Mouse (Mus musculus) liver, embryonic 11.5 days (tissue): ENCODE data around the gene As3mt. TPM values are rescaled to one million over a fixed set of nuclear protein-coding genes. Genes with fewer than 3 reads are reported as not detected.
"Not testable (repeated sequence)": the region's sequence is repeated elsewhere in the genome, so short reads cannot be mapped to it uniquely, and the experiment has no call there.

Experiments
- ATAC-seq: fragments of 200-750 bp; cut with Nextera tagmentation; replicated peaks from 2 replicates; pipeline ENCODE4 v1.8.0; 2017; ENCODE audit warnings: moderate number of reproducible peaks, mild to moderate bottlenecking, moderate TSS enrichment, moderate library complexity; ENCODE audit not compliant: low FRiP score
- DNase-seq: peaks from one replicate; pipeline ENCODE4 v3.0.0-alpha.2; 2017; ENCODE audit warnings: low spot score
- H3K27ac ChIP-seq: fragments of 300-500 bp; sonication (generic); 2 replicates; pipeline ENCODE4 v1.5.1; 2014; ENCODE audit warnings: mild to moderate bottlenecking, low read depth, low read length, control low read depth
- H3K27me3 ChIP-seq: fragments of 300-500 bp; sonication (generic); replicated peaks from 2 replicates; pipeline ENCODE4 v1.6.1; 2014; ENCODE audit warnings: low read length, mixed read lengths; ENCODE audit not compliant: control insufficient read depth, insufficient read depth
- H3K36me3 ChIP-seq: fragments of 300-500 bp; sonication (generic); 2 replicates; pipeline ENCODE4 v1.6.1; 2014; ENCODE audit warnings: mild to moderate bottlenecking, low read length, moderate library complexity, mixed read lengths; ENCODE audit not compliant: control insufficient read depth, insufficient read depth
- H3K4me1 ChIP-seq: fragments of 300-500 bp; sonication (generic); replicated peaks from 2 replicates; pipeline ENCODE4 v1.6.1; 2014; ENCODE audit warnings: low read length, mixed read lengths; ENCODE audit not compliant: control insufficient read depth, insufficient read depth
- H3K4me2 ChIP-seq: fragments of 300-500 bp; sonication (generic); 2 replicates; pipeline ENCODE4 v1.6.1; 2014; ENCODE audit warnings: mild to moderate bottlenecking, control low read depth, moderate library complexity
- H3K4me3 ChIP-seq: fragments of 300-500 bp; sonication (generic); 2 replicates; pipeline ENCODE4 v1.5.1; 2014; ENCODE audit warnings: low read depth, low read length, control low read depth
- H3K9ac ChIP-seq: fragments of 300-500 bp; sonication (generic); 2 replicates; pipeline ENCODE4 v1.6.1; 2014; ENCODE audit warnings: low read depth, low read length, control low read depth
- H3K9me3 ChIP-seq: fragments of 300-500 bp; sonication (generic); 2 replicates; pipeline ENCODE4 v1.6.1; 2016; ENCODE audit warnings: low read length, inconsistent platforms, mixed read lengths; ENCODE audit not compliant: control insufficient read depth
- WGBS: fragments of 180-500 bp; shearing (Covaris S2); extraction: QIAGEN DNeasy Blood & Tissue Kit; methylation state at CpG from one replicate; pipeline ENCODE4 v1.1.7; 2014; 5-methylcytosine and 5-hydroxymethylcytosine counted together
- polyA plus RNA-seq: library from polyadenylated mRNA; unstranded; fragments of >200 nt; fragmentation: Nextera tagmentation; extraction: Ambion mirVana; gene quantifications from 2 replicates; pipeline ENCODE4 v1.2.1, GENCODE M21; 2014

As3mt gene
- polyA plus RNA-seq, 1 experiment from 2014 or later: 26.0 TPM

GRCm38 (mm10) chr19:46731351-46731750 is 24.1 kb downstream of the As3mt start:
- peaks cover 16% of the 10 kb centered on the region for H3K4me1 ChIP-seq
- WGBS: 83% methylated on average over 10 of the region's 10 CpGs
- DNase-seq: no peak
- no peaks in the 10 kb centered on the region for H3K9me3 ChIP-seq
- no peak overlapping the region for H3K4me3 ChIP-seq
- no peak for ATAC-seq
- no peaks in the 10 kb centered on the region for H3K36me3 ChIP-seq
- H3K27ac ChIP-seq: no peak overlapping the region
- no peak overlapping the region for H3K9ac ChIP-seq
- H3K27me3 ChIP-seq: no peaks in the 10 kb centered on the region
- no peak overlapping the region for H3K4me2 ChIP-seq

- WGBS: 90% methylated on average over 5 of the region's 5 CpGs
Observed at GRCm38 (mm10) chr19:46732673-46733072, 25.4 kb downstream of the As3mt start.

GRCm38 (mm10) chr19:46733626-46734025 is 26.4 kb downstream of the As3mt start:
- no peak overlapping the region for H3K9ac ChIP-seq
- no peak overlapping the region for H3K4me3 ChIP-seq
- no peak overlapping the region for H3K4me2 ChIP-seq
- no peaks in the 10 kb centered on the region for H3K4me1 ChIP-seq
- H3K27ac ChIP-seq: no peak overlapping the region
- no peaks in the 10 kb centered on the region for H3K9me3 ChIP-seq
- peaks cover 3% of the 10 kb centered on the region; the same call in 1 of the 2 replicates for H3K36me3 ChIP-seq
- ATAC-seq (no peak), DNase-seq (no peak)
- H3K27me3 ChIP-seq: no peaks in the 10 kb centered on the region
- 86% methylated on average over 7 of the region's 7 CpGs for WGBS

More at GRCm38 (mm10) chr19:46732673-46733072, 25.4 kb downstream of the As3mt start:
- not testable (repeated sequence) for H3K9me3 ChIP-seq, DNase-seq, H3K27ac ChIP-seq, H3K4me1 ChIP-seq, H3K9ac ChIP-seq, H3K36me3 ChIP-seq, H3K27me3 ChIP-seq, ATAC-seq, H3K4me2 ChIP-seq, H3K4me3 ChIP-seq

- no peak overlapping the region for H3K9ac ChIP-seq
- 33% methylated on average over 5 of the region's 5 CpGs for WGBS
- H3K4me2 ChIP-seq: no peak overlapping the region
- no peaks in the 10 kb centered on the region for H3K27me3 ChIP-seq
- no peak for DNase-seq
- no peaks in the 10 kb centered on the region for H3K9me3 ChIP-seq
- peaks cover 3% of the 10 kb centered on the region; the same call in 1 of the 2 replicates for H3K36me3 ChIP-seq
- H3K4me3 ChIP-seq: no peak overlapping the region
- no peak overlapping the region for H3K27ac ChIP-seq
- ATAC-seq: no peak
- H3K4me1 ChIP-seq: no peaks in the 10 kb centered on the region
Observed at GRCm38 (mm10) chr19:46735241-46735640, 28.0 kb downstream of the As3mt start.

- ATAC-seq (no peak), DNase-seq (no peak)
- Histone ChIP-seq H3K9ac (no peak overlapping the region), H3K4me3 (no peak overlapping the region), H3K4me2 (no peak overlapping the region), H3K9me3 (no peaks in the 10 kb centered on the region), H3K4me1 (no peaks in the 10 kb centered on the region), H3K27ac (no peak overlapping the region), H3K27me3 (no peaks in the 10 kb centered on the region), H3K36me3 (peaks cover 3% of the 10 kb centered on the region; the same call in 1 of the 2 replicates)
- 53% methylated on average over 7 of the region's 7 CpGs for WGBS
Observed at GRCm38 (mm10) chr19:46737106-46737505, 29.8 kb downstream of the As3mt start.

- H3K4me1 ChIP-seq: no peaks in the 10 kb centered on the region
- ATAC-seq (no peak), DNase-seq (no peak)
- no peak overlapping the region for H3K4me3 ChIP-seq
- no peaks in the 10 kb centered on the region for H3K27me3 ChIP-seq
- H3K27ac ChIP-seq: no peak overlapping the region
- WGBS: 55% methylated on average over 7 of the region's 7 CpGs
- H3K9me3 ChIP-seq: no peaks in the 10 kb centered on the region
- no peak overlapping the region for H3K4me2 ChIP-seq
- no peak overlapping the region for H3K9ac ChIP-seq
- peaks cover 3% of the 10 kb centered on the region; the same call in 1 of the 2 replicates for H3K36me3 ChIP-seq
Observed at GRCm38 (mm10) chr19:46740341-46741008, 33.2 kb downstream of the As3mt start.

GRCm38 (mm10) chr19:46741574-46741973 is 34.3 kb downstream of the As3mt start:
- no peak overlapping the region for H3K9ac ChIP-seq
- WGBS: 40% methylated on average over 6 of the region's 6 CpGs
- no peak for DNase-seq
- no peak overlapping the region for H3K27ac ChIP-seq
- no peak overlapping the region for H3K4me3 ChIP-seq
- no peaks in the 10 kb centered on the region for H3K4me1 ChIP-seq
- H3K4me2 ChIP-seq: no peak overlapping the region
- peaks cover 3% of the 10 kb centered on the region; the same call in 1 of the 2 replicates for H3K36me3 ChIP-seq
- no peaks in the 10 kb centered on the region for H3K27me3 ChIP-seq
- ATAC-seq: no peak
- no peaks in the 10 kb centered on the region for H3K9me3 ChIP-seq

- Histone ChIP-seq H3K4me2 (no peak overlapping the region), H3K27me3 (no peaks in the 10 kb centered on the region), H3K9ac (no peak overlapping the region), H3K36me3 (no peaks in the 10 kb centered on the region), H3K27ac (no peak overlapping the region), H3K9me3 (no peaks in the 10 kb centered on the region), H3K4me1 (no peaks in the 10 kb centered on the region), H3K4me3 (no peak overlapping the region)
- DNase-seq (no peak), ATAC-seq (no peak)
- whole genome bisulfite sequencing: 74% methylated on average over 9 of the region's 9 CpGs
Observed at GRCm38 (mm10) chr19:46744681-46745080, 37.4 kb downstream of the As3mt start.

GRCm38 (mm10) chr19:46747799-46748198 is 40.5 kb downstream of the As3mt start:
- no peak overlapping the region for H3K4me3 ChIP-seq
- H3K36me3 ChIP-seq: no peaks in the 10 kb centered on the region
- no peaks in the 10 kb centered on the region; the same call in 1 of the 2 replicates for H3K27me3 ChIP-seq
- H3K9me3 ChIP-seq: no peaks in the 10 kb centered on the region
- H3K4me2 ChIP-seq: no peak overlapping the region
- no peak overlapping the region for H3K27ac ChIP-seq
- H3K4me1 ChIP-seq: no peaks in the 10 kb centered on the region
- DNase-seq: no peak
- no peak overlapping the region for H3K9ac ChIP-seq
- ATAC-seq: no peak
- WGBS: 75% methylated on average over 3 of the region's 3 CpGs
